Mouse (Mus musculus): ENCODE results near the gene Cacna2d3. TPM values are rescaled to one million over a fixed set of nuclear protein-coding genes. Genes with fewer than 3 reads are reported as not detected.

Gene Cacna2d3
- polyA plus RNA-seq, 1 experiment from 2014 or later: 20.4 TPM

DNA sequence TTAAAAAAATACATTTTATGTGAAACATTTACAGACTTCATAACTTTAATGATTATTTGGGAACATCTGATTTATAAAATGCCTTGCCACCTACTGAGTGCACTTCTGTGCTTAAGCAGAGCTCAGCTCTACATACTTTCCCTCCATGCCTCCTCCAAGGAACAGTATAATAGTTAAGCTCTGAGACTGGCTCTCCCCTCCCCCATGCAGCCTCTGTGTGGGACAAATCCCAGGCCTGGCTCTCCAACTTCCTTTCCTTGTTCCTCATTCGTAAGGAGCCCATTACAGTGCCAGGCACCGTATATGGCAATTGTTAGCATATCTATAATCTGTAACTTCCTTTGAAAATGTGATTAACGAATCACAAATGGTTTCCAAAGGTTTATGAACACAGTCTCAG, 644.2 kb downstream of the Cacna2d3 start:
- Histone ChIP-seq H3K4me2 (replicated peaks; ENCODE audit: low read depth, low read length) (no peak overlapping the region), H3K4me3 (ENCODE audit: low read depth, low read length) (no peak overlapping the region), H3K9me3 (ENCODE audit: control insufficient read depth, low read length) (no peaks in the 10 kb centered on the region), H3K9ac (ENCODE audit: low read depth, low read length) (no peak overlapping the region), H3K36me3 (ENCODE audit: control insufficient read depth, insufficient read depth, low read length) (no peaks in the 10 kb centered on the region), H3K27ac (ENCODE audit: low read depth, low read length) (no peak overlapping the region), H3K27me3 (ENCODE audit: control insufficient read depth, insufficient read depth, low read length) (no peaks in the 10 kb centered on the region), H3K4me1 (replicated peaks; ENCODE audit: control insufficient read depth, insufficient read depth, low read length) (no peaks in the 10 kb centered on the region)
- ATAC-seq (ENCODE audit: low FRiP score) (no peak), DNase-seq (ENCODE audit: low spot score) (no peak)
- 82% methylated on average over 3 of the region's 3 CpGs for WGBS

GRCm38 (mm10) chr14:29073747-29074146, 647.9 kb downstream of the Cacna2d3 start:
- H3K4me1 ChIP-seq (replicated peaks; ENCODE audit: control insufficient read depth, insufficient read depth, low read length): no peaks in the 10 kb centered on the region
- WGBS: 89% methylated on average over 4 of the region's 4 CpGs
- H3K27ac ChIP-seq (ENCODE audit: low read depth, low read length): no peak overlapping the region
- H3K9me3 ChIP-seq (ENCODE audit: control insufficient read depth, low read length): no peaks in the 10 kb centered on the region
- H3K27me3 ChIP-seq (ENCODE audit: control insufficient read depth, insufficient read depth, low read length): no peaks in the 10 kb centered on the region
- ATAC-seq (ENCODE audit: low FRiP score) (no peak), DNase-seq (ENCODE audit: low spot score) (no peak)
- H3K4me2 ChIP-seq (replicated peaks; ENCODE audit: low read depth, low read length): no peak overlapping the region
- no peaks in the 10 kb centered on the region for H3K36me3 ChIP-seq (ENCODE audit: control insufficient read depth, insufficient read depth, low read length)
- no peak overlapping the region for H3K4me3 ChIP-seq (ENCODE audit: low read depth, low read length)
- H3K9ac ChIP-seq (ENCODE audit: low read depth, low read length): no peak overlapping the region

DNA sequence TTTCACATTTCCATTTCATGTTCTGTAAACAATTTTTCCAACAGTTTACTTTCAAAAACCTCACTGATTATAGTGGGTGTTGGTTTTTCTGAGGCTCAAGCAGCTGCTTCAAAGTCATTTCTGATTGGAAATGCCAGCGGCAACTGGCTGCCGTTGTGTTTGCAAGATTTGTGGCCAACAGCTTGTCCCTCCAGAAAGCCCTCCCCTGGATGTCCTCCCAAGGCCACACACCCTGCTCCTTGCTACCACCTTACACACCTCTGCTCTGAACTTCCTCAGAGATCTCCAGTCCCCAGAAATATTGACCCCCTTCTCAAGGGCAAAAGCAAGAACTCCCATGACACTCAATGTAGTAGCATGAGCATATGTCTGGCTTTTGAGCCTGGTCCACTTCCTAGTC, 659.0 kb downstream of the Cacna2d3 start:
- Histone ChIP-seq H3K9me3 (ENCODE audit: control insufficient read depth, low read length) (no peaks in the 10 kb centered on the region), H3K9ac (ENCODE audit: low read depth, low read length) (no peak overlapping the region), H3K27ac (ENCODE audit: low read depth, low read length) (no peak overlapping the region), H3K4me2 (replicated peaks; ENCODE audit: low read depth, low read length) (no peak overlapping the region), H3K4me3 (ENCODE audit: low read depth, low read length) (no peak overlapping the region), H3K4me1 (replicated peaks; ENCODE audit: control insufficient read depth, insufficient read depth, low read length) (no peaks in the 10 kb centered on the region), H3K27me3 (ENCODE audit: control insufficient read depth, insufficient read depth, low read length) (no peaks in the 10 kb centered on the region), H3K36me3 (ENCODE audit: control insufficient read depth, insufficient read depth, low read length) (no peaks in the 10 kb centered on the region)
- ATAC-seq (ENCODE audit: low FRiP score) (no peak), DNase-seq (ENCODE audit: low spot score) (no peak)
- 93% methylated on average over 2 of the region's 2 CpGs for WGBS

DNA sequence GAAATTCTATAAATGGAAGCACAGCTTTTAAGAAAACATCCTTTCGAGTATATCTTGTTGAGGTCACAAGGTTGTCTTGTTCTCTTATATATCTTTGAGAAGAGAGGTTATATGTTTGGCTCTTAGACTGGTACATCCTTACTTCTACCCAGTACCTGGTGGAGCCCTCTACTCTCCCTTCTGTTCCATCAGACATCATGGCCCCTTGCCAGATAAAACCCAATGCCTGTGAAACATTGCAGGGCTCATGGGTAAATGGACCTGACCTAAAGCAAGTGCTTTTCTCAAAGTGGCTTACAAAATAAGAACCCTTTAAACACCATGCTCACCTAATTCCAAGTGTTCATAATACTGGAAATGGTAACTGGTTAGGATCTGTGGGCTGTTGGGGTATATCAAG, 660.2 kb downstream of the Cacna2d3 start:
- Histone ChIP-seq H3K4me1 (replicated peaks; ENCODE audit: control insufficient read depth, insufficient read depth, low read length) (no peaks in the 10 kb centered on the region), H3K27me3 (ENCODE audit: control insufficient read depth, insufficient read depth, low read length) (no peaks in the 10 kb centered on the region), H3K36me3 (ENCODE audit: control insufficient read depth, insufficient read depth, low read length) (no peaks in the 10 kb centered on the region), H3K27ac (ENCODE audit: low read depth, low read length) (no peak overlapping the region), H3K9ac (ENCODE audit: low read depth, low read length) (no peak overlapping the region), H3K9me3 (ENCODE audit: control insufficient read depth, low read length) (no peaks in the 10 kb centered on the region), H3K4me2 (replicated peaks; ENCODE audit: low read depth, low read length) (no peak overlapping the region), H3K4me3 (ENCODE audit: low read depth, low read length) (no peak overlapping the region)
- 89% methylated on average over 1 of the region's 1 CpGs for WGBS
- DNase-seq (ENCODE audit: low spot score) (no peak), ATAC-seq (ENCODE audit: low FRiP score) (no peak)

- no peaks in the 10 kb centered on the region for H3K36me3 ChIP-seq (ENCODE audit: control insufficient read depth, insufficient read depth, low read length)
These were observed 661.0 kb downstream of the Cacna2d3 start for GRCm38 (mm10) chr14:29060679-29061078.

DNA sequence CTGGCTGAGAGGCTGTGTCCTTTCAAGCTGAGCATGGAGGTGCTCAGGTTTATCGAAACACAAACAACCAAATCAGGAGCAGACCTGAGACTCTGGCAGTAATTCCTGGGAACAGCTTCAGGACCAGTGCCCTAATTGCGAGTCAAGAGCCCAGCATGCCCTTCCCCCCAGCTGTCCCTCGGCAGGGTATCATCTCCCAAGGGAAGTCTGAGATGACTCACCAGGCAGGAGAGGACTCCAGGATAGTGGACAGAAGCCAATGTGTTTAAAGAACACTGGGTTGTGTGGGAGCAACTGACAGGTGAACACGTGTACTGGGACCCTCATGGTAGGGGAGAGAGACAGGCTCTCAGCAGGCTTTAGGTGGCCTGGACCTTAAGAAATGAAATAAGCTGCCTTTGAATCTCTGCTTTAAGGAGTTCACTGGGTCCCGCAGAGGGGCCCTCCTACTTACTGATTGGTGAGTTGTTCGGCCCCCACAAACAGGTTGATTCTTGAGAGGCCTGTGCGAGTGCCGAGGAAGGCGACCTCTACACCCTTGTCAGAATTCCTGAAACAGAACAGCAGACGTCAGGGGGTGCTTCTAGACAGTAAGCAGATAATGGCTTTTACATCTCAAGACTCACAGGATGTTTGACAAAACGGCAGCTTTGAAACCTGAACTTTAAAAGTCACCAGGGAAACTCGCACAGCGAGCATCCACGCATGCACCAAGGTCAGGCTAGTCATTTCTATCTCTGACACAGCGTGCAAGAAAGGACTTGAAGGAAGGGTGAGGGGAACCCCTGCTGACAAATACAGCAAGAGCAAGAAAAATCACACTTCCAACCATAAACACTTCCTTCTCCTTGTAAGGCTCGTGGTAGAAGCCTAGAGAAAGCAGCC, 669.5 kb downstream of the Cacna2d3 start:
- 64% methylated on average over 16 of the region's 16 CpGs for WGBS
- Histone ChIP-seq H3K4me1 (replicated peaks; ENCODE audit: control insufficient read depth, insufficient read depth, low read length) (no peaks in the 10 kb centered on the region), H3K9me3 (ENCODE audit: control insufficient read depth, low read length) (no peaks in the 10 kb centered on the region), H3K27me3 (ENCODE audit: control insufficient read depth, insufficient read depth, low read length) (no peaks in the 10 kb centered on the region; the same call in 1 of the 2 replicates), H3K9ac (ENCODE audit: low read depth, low read length) (no peak overlapping the region), H3K27ac (ENCODE audit: low read depth, low read length) (no peak overlapping the region), H3K36me3 (ENCODE audit: control insufficient read depth, insufficient read depth, low read length) (no peaks in the 10 kb centered on the region), H3K4me2 (replicated peaks; ENCODE audit: low read depth, low read length) (no peak overlapping the region), H3K4me3 (ENCODE audit: low read depth, low read length) (no peak overlapping the region)
- DNase-seq (ENCODE audit: low spot score) (no peak), ATAC-seq (ENCODE audit: low FRiP score) (no peak)

More at GRCm38 (mm10) chr14:29060679-29061078, 661.0 kb downstream of the Cacna2d3 start:
- Histone ChIP-seq H3K27ac (ENCODE audit: low read depth, low read length) (no peak overlapping the region), H3K4me1 (replicated peaks; ENCODE audit: control insufficient read depth, insufficient read depth, low read length) (no peaks in the 10 kb centered on the region), H3K9ac (ENCODE audit: low read depth, low read length) (no peak overlapping the region), H3K4me2 (replicated peaks; ENCODE audit: low read depth, low read length) (no peak overlapping the region), H3K27me3 (ENCODE audit: control insufficient read depth, insufficient read depth, low read length) (no peaks in the 10 kb centered on the region), H3K9me3 (ENCODE audit: control insufficient read depth, low read length) (no peaks in the 10 kb centered on the region), H3K4me3 (ENCODE audit: low read depth, low read length) (no peak overlapping the region)
- DNase-seq (ENCODE audit: low spot score) (no peak), ATAC-seq (ENCODE audit: low FRiP score) (no peak)

- Histone ChIP-seq H3K4me1 (replicated peaks; ENCODE audit: control insufficient read depth, insufficient read depth, low read length) (no peaks in the 10 kb centered on the region), H3K4me3 (ENCODE audit: low read depth, low read length) (no peak overlapping the region), H3K9me3 (ENCODE audit: control insufficient read depth, low read length) (no peaks in the 10 kb centered on the region), H3K4me2 (replicated peaks; ENCODE audit: low read depth, low read length) (no peak overlapping the region), H3K27me3 (ENCODE audit: control insufficient read depth, insufficient read depth, low read length) (no peaks in the 10 kb centered on the region), H3K36me3 (ENCODE audit: control insufficient read depth, insufficient read depth, low read length) (no peaks in the 10 kb centered on the region), H3K27ac (ENCODE audit: low read depth, low read length) (no peak overlapping the region; the same call in 1 of the 2 replicates), H3K9ac (ENCODE audit: low read depth, low read length) (no peak overlapping the region)
- WGBS: 69% methylated on average over 1 of the region's 1 CpGs
- ATAC-seq (ENCODE audit: low FRiP score) (no peak), DNase-seq (ENCODE audit: low spot score) (no peak)
These were observed 679.3 kb downstream of the Cacna2d3 start for GRCm38 (mm10) chr14:29042355-29042754.

- DNase-seq (ENCODE audit: low spot score): no peak
- Histone ChIP-seq H3K27me3 (ENCODE audit: control insufficient read depth, insufficient read depth, low read length) (no peaks in the 10 kb centered on the region), H3K4me1 (replicated peaks; ENCODE audit: control insufficient read depth, insufficient read depth, low read length) (no peaks in the 10 kb centered on the region), H3K36me3 (ENCODE audit: control insufficient read depth, insufficient read depth, low read length) (no peaks in the 10 kb centered on the region), H3K9me3 (ENCODE audit: control insufficient read depth, low read length) (no peaks in the 10 kb centered on the region), H3K4me2 (replicated peaks; ENCODE audit: low read depth, low read length) (no peak overlapping the region), H3K9ac (ENCODE audit: low read depth, low read length) (no peak overlapping the region), H3K27ac (ENCODE audit: low read depth, low read length) (peak overlapping the region; percentile 60), H3K4me3 (ENCODE audit: low read depth, low read length) (no peak overlapping the region)
- no peak for ATAC-seq (ENCODE audit: low FRiP score)
- 82% methylated on average over 1 of the region's 1 CpGs for WGBS
These were observed 680.2 kb downstream of the Cacna2d3 start for GRCm38 (mm10) chr14:29041498-29041897.
